Mouse (Mus musculus) c-Kit-positive CD71-positive TER-119-positive erythroid progenitor cells, embryonic 14.5 days (primary cell): Measurements from ENCODE around the gene Fscn2.
"Not testable (repeated sequence)": the region's sequence is repeated elsewhere in the genome, so short reads cannot be mapped to it uniquely, and the experiment has no call there.

Experiments used
- DNase-seq: peaks from one replicate; pipeline ENCODE4 v3.0.0-alpha.2; 2013; ENCODE audit warnings: low spot score

Fscn2 gene

DNA sequence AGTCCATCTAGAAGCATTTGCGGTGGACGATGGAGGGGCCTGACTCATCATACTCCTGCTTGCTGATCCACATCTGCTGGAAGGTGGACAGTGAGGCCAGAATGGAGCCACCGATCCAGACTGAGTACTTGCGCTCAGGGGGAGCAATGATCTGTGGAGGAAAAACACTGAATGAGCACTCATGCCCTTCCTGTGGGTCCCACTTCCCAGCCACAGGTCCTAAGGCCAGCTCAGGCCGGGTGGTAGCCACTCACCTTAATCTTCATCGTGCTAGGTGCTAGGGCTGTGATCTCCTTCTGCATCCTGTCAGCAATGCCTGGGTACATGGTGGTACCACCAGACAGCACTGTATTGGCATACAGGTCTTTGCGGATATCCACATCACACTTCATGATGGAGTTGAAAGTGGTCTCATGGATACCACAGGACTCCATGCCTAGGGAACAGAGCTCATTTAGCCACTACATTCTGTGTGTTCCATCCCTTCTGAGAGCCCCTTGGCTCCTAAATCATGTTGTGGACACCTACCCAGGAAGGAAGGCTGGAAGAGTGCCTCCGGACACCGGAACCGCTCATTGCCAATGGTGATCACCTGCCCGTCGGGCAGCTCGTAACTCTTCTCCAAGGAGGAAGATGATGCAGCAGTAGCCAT, 14.8 kb upstream of the Fscn2 start:
- not testable (repeated sequence) for DNase-seq

DNA sequence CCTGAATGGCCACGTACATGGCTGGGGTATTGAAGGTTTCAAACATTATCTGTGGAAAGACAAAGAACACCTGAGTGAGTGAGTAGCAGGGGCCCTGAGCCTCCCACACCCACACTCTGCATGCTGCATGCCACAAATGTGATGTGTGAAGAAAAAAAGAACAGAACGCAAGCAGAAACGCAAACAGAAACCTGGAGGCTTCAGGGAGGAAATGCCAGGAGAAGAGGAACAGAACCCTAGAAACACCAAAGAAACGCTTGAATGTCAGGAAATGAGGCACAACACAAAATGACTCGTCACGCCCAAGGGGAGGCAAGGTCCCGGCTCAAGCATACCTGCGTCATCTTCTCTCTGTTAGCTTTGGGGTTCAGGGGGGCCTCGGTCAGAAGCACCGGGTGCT, 14.0 kb upstream of the Fscn2 start:
- no peak for DNase-seq

DNA sequence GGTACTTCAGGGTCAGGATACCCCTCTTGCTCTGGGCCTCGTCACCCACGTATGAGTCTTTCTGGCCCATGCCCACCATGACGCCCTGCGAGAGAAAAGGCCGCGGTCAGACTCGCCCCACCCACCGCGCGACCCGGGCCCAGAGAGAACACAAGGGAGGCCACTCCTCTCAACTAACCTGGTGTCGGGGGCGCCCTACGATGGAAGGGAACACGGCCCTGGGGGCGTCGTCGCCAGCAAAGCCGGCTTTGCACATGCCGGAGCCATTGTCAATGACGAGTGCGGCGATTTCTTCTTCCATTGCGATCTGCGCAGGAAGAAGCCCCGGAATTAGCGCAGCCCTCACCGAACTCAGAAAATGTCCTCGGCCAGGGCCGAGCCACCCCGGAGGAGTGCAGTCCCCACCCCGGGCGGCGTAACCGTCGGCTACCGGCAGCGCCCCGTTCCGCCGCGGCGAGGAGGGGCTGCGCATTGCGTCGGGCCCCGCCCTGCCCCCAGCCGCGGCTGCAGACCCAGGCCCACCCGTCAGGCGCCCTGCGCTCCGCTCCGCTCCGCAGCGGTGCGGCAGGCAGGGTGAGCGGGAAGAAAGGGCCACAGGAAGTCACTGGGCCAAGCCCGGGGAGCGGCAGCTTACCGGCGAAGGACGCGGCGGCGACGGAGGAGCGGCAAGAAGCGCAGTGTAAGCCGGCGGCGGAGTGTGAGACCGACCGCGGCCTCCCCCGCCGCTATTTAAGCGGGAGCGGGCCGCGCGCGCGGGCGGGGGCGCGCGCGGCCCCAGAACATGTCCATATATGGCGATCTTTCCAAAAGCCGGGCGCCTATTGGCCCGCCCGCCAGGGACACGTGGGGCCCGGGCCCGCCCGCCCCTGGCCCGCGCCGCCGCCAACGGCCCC, 13.3 kb upstream of the Fscn2 start, which contains the start of gene Actg1:
TSS of gene Actg1 (minus strand) at position 752 of the 893 bp plus-strand sequence.
- peak; percentile 77 for DNase-seq

DNA sequence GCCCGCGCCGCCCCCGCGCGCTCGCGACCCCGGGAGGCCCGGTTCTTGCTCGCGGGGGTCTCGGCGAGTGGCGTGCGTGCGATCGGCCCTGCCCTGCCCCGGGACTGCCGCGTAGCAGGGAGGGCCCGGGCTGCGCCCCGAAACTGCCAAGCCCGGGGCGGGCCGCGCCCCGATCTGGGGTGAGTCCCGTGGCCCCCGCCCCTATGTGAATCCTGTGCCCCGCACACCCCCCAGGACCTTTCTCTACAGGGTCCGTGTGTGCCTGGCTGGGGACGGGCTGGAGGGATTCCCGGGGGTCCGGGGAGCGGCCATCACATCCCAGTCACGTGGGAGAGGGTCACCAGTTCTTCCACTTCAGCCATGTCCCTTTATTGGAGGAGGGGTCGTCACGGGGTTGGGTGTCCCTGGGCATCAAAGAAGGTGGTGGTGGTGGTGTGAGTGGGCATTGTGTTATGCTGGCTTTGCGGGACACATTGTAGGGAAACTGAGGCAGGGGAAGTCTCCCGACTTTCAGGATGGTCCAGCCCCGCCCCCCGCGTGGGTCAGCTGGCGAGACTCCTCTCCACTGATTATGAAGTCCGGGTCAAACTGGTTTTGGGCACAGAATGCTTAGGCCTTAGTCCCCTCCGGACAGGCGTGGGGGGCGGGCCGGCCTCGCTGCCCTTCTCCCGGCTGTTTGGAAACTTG, 12.5 kb upstream of the Fscn2 start:
- DNase-seq, result no peak

DNA sequence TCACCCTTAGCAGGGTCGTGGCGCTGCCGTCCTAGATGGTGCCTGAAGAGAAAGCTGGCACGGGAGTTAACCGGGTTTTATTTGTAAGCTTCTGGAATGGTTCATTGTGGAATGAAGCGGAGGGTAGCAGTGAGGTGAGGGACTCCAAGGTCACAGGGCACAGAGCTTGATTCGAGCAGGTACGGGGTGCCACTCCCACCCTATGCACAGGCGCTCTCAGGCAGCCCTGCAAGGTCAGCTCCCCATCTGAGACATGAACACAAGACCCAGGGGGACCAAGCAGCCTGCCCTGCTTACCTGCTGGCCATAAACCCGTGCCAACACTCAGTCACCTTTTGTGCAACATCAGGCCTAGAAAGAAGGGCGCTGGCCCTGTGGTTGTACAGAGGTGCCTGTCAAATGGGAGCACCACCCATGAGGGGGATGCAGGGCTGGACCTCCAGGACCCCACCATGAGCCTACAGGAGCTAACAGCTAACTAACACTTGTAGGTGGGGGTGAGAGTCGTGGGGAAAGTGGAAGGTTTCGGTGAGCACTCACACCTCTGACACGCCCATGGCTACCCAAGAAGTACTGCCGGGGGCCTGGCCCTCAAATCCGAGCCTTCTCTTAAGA, 11.9 kb upstream of the Fscn2 start:
- DNase-seq, result no peak

DNA sequence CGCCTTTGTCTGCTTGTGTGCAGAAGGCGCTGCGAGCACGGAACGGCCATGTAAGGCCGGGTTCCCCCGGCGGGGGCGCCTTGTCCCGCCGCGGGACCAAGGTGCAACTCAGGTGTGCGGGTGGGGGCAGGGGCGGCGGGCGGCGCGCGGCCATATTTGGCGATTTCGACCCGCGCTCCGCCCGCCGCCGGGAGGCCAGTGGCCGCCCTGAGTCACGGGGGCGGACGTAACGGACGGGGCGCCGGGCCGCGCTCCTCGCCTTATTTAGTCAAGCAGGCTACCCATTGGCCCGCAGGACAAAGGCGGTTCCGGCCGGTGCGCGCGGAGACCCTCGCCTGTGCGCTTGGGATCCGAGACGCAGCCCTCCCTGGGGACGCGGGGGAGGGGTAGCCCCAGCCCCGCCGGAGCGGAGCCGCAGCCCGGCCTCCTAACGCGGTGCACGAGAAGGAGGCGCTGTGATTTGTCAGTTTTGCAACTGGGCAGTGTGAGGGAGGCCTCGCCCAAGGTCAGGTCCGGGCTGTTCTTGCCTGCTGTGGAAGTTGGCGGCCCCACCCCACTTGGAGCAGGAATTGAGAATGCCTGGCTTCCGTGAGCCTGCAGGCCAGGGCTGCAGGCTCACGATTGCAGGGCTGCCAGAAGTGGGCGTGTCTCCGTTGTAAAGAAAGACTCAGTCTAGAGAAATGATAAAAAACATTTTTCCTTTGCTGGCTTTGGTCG, 11.2 kb upstream of the Fscn2 start:
- no peak for DNase-seq

DNA sequence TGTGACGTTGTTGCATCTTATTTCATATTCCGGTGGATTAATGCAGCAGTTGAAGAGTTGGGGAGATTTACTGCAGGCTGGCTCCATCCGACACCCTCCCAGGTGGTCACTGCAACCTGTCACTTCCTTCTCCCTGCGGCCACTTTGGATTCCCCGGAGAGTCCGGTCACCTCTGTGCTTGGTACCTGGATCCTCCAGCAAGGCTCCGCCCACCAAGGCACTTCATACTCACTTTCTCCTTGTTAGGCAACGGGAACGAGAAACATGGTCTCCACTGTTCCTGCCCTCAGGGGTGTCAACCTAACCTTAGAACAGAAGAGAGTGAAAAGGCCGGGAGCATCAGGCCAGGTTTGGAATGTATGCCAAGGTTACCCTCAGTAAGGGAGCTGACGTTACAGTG, 10.6 kb upstream of the Fscn2 start:
- no peak for DNase-seq

DNA sequence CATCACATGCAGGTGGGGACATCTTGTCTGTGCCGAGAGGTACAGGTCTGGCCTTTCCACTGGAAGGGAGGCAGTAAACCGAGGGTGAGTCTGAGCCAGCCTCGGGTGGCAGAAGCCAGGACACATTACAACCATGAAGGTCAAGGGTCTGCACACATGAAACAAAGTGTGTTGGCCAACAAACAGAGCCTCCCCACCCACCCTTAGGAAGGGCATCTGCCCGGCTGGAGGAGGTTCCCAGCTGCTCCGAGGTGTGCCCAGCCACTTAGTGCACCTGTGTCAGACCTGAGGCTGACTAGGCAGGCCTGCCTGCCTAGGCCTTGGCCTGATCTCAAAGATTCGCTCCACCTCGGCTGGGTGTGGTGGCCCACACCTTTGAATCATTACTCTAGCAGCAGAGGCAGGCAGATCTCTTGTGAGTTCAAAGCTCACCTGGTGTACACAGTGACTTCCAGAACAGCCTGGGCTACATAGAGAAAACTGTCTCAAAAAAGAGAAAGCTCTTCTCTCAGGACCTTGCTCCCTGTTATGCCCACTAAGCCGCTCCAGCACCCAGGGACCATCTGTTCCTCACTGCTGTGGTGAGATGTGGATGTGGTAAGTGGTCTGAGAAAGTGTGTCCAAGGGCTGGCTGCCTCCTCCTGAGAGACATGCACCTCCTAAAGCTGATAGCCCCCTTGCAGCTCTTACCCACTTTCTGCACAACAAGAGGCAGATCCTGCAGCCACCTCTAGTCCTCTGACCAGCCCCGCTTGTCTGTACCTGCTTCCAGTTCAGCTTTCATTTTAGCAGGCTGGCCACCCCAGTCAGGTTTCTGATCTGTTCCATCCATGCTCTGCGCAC, 9.9 kb upstream of the Fscn2 start:
- no peak for DNase-seq

DNA sequence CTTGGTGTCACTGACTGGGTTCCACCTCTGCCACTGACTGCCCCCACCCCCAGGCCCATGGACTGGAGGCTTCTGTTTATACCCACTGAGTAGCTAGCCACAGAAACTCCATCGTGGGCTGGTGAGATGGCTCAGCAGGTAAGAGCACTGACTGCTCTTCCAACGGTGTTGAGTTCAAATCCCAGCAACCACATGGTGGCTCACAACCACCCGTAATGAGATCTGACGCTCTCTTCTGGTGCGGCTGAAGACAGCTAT, 9.3 kb upstream of the Fscn2 start:
- not testable (repeated sequence) for DNase-seq

DNA sequence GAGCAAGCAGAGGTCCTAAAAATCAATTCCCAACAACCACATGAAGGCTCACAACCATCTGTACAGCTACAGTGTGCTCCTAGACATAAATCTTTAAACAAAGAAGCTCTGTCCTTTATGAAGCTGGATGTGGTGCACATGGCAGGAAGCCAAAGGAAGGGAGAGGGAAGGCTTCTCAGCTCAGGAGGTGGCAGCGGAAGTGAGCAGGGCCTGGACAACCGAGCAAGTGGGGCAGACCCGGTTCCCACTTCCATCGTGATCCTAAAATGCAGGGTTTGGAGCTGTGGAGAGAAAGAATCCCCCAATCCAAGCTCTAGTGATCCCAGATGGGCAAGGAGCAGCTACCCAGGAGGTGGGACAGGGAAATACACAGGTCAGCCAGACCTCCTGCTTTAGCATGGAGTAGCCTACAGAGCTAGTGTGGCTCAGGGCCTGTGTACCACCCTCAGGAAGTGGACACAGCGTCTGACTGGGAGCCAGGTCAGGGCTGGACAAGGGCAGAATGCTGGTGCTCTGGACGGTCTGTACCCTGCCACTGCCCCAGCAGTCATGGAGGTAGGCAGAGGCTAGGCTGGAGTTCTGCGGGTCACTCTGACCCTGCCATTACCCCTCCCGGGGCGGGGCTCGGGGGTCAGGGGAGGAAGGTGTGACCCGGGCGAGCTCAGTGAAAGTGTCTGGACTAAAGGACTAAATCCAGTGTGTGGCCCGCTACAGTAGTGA, 8.6 kb upstream of the Fscn2 start:
- no peak for DNase-seq

DNA sequence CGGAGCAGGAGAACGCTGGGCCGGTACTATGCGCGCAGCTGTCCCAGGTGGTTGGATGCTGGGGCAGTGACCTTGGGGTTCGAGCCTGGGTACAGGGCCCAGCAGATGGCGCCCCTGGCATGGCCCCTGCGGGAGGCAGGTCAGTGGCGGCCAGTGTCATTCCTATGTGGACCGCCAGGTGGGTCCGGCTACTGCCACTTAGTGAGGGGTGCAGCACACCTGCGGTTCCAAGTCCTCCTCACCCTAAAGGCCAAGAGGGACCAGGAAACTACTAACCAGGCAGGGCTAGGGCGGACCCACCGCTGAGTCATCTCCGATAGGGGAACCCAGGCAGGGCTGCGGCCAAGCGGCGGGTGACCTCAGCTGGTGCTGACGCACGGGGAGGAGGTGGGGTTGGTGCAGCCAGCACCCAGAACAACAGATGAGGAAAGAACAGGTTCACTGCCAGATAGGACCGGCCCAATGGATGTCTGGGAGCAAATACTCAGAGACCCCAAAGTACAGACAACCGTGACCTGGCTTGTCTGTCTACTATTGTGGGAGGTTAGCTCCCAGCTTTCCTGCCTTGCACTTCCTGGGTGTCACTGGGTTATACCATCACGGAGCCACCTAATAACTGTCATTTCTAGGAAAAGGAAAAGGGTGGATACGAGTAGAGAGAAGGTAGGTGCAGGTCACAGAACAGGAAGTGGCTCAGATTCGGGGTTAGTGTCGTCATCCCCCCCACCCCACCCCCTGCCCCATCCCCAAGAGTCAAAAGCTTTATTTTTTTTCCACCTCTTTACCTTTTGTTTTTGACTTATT, 7.6 kb upstream of the Fscn2 start:
- DNase-seq, result peak; percentile 87

DNA sequence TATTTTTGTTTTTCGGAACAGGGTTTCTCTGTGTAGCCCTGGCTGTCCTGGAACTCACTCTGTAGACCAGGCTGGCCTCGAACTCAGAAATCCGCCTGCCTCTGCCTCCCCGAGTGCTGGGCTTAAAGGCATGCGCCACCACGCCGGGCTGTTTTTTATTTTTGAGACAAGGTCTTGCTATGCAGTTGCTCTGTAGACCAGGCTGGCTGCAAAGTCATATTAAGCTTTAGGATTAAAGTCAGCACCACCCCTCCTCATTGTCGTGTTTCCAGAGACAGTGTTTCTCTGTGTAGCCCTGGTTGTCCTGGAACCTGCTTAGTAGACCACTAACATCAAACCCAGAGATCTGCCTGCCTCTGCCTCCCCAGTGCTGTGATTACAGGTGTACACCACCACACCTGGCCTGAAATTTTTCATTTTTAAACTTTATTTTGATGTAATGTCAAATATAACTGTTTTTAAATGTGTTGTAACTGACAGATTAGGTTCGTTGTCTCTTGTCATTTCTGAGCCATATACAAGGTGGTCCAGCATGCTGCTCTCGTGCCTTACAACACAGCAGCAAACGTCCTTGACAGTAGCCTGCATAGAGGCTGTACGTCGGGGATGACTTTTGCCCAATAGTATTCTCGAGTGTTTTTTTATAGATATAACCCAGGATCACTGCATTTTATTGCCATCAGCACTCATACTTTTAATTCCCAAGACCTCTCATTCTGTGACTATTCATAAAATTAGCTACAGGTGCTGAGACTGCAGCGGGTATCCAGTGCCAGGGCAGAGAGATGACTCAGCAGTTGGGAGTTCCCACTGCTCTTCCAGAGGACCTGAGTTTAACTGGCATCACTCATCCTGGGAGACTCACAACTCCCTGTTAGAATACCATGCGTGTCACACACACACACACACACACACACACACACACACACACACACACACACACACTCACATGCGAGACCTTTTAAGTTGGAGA, 6.7 kb upstream of the Fscn2 start:
- peak; percentile 46 for DNase-seq

DNA sequence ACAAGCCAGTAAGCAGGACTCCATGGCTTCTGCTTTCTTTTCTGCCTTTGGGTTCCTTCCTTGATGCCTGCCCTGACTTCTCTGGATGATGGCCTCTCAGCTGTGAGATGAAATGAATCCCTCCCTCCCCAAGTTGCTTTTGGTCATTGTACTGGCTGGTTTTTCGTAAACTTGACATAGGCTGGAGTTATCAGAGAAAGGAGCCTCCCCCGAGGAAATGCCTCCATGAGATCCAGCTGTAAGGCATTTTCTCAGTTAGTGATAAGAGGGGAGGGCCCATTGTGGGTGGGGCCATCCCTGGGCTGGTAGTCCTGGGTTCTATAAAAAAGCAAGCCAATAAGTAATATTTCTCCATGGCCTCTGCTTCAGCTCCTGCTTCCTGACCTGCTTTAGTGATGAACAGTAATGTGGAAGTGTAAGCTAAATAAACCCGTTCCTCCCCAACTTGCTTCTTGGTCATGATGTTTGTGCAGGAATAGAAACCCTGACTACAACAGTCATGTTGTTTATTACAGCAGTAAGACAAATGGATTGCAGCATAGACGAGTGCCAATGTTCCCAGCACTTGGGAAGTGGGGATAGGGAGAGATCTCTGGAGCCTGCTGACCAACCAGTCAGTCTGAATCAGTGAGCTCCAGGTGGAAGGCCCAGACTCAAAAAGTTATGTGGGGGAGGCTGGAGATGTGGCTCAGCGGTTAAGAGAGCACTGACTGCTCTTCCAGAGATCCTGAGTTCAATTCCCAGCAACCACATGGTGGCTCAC, 5.9 kb upstream of the Fscn2 start:
- peak; percentile 56 for DNase-seq

DNA sequence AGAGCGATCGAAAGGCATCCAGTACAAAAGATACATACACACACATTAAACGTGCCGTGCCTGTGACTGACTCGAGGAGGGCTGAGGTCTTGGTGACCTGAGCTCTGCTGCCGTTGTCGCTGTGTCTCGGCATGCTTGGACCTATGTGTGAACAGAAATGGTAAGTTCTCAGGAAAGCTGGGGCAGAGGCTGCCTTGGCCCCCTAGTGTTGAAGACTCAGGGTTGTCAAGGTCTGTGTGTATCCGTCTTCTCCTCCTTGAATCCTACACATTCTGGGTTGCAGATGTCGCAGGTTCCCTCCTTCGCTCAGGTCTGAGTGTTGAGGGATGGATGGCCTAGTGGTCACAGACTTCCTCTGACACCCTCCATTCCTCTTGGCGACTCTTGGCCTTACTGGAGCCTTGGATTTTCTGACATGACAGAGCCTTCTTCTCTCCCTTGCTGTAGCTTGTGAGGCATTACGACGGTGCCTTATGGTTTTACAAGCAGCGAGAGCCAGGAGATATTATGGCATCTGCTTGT, 5.0 kb upstream of the Fscn2 start:
- no peak for DNase-seq

DNA sequence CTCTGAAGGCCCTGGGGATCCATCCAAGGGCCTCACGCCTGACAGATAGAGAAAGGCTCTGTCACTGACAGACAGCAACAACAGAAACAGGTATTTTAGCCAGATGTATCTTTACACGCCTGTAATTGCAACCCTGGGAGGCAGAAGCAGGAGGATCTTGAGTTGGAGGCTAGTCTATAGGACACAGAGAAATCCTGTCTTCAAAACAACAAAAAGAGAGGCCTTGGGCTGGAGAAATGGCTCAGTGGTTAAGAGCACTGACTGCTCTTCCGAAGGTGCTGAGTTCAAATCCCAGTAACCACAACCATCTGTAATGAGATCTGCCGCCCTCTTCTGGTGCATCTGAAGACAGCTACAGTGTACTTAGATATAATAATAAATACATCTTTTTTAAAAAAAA, 4.4 kb upstream of the Fscn2 start:
- no peak for DNase-seq

DNA sequence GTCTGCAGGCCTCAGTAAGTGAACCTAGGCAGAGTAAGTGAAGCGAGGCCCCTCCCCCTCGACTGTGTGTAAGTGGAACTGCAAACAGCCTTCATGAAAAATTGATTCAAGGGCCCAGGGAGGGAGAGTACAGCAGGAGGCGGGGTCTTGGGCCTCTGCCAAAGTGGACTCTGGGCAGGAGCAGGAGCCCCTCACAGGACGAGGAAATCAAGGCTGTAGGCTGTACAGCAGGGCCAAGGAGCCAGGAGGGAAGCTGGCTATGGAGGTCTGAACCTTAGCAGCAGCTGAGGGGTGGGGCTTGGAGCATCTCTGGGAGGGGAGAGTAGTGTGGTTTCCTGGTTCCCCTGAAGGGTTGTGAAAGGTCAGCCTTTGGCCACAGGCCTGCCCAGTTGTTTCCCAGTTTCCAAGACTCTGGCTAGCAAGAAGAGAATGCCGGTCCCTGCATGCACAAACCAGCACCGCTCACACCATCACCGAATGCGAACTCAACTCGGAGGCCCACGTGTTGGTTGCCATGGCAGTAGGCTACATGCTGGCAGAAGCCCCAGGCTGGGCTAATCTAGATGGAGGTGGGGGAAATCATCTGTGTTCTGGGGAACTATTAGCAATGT, 3.4 kb upstream of the Fscn2 start:
- DNase-seq, result no peak

DNA sequence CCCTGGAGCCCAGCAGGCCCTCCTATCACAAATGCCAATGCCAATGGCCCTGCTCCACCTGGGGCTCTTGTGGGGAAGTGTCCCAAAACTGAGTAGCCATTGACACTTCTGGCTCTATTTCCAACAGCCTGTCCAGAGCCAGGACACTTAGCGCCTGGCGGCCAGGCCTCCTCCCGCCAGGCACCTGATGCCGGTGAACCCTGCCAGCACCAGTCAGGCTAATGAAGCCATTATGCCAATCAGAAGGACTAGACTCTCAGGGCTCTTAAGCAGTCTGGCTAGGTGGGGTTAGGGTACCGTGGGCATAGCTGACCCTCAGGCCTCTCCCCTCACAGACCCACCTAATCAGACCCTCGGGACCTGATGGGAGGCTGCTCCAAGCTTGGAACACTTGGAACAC, 1.9 kb upstream of the Fscn2 start:
- DNase-seq, result no peak
